Mouse (Mus musculus) cortical plate, adult 2 months (tissue): ENCODE data around the gene Bhlha9. TPM values are rescaled to one million over a fixed set of nuclear protein-coding genes. Genes with fewer than 3 reads are reported as not detected.
"Not testable (repeated sequence)": the region's sequence is repeated elsewhere in the genome, so short reads cannot be mapped to it uniquely, and the experiment has no call there.

Source experiments
- H3K27ac ChIP-seq: fragments of 200-500 bp; 2 replicates; pipeline ENCODE4 v1.5.1; 2012; ENCODE audit warnings: low read length, control low read depth, inconsistent platforms; ENCODE audit not compliant: insufficient read depth
- H3K4me1 ChIP-seq: fragments of 200-500 bp; 2 replicates; pipeline ENCODE4 v1.6.1; 2011; ENCODE audit warnings: low read length; ENCODE audit not compliant: control insufficient read depth, insufficient read depth
- H3K4me3 ChIP-seq: fragments of 200-500 bp; 2 replicates; pipeline ENCODE4 v1.5.1; 2011; ENCODE audit warnings: mild to moderate bottlenecking, low read length, control low read depth; ENCODE audit not compliant: insufficient read depth
- CTCF ChIP-seq: fragments of 200-500 bp; IDR thresholded peaks from 2 replicates; pipeline ENCODE4 v1.5.1; 2011; ENCODE audit warnings: mild to moderate bottlenecking, control low read depth, low read length; ENCODE audit not compliant: insufficient read depth; ENCODE audit errors: extremely low read depth
- POLR2A ChIP-seq: fragments of 200-500 bp; IDR thresholded peaks from 2 replicates; pipeline ENCODE4 v1.6.1; 2011; ENCODE audit warnings: mild to moderate bottlenecking, low read length, control low read depth; ENCODE audit not compliant: insufficient read depth; ENCODE audit errors: extremely low read depth
- polyA plus RNA-seq: library from polyadenylated mRNA; depleted of rRNA; stranded (reverse); fragments of >200 nt; gene quantifications from 2 replicates; pipeline ENCODE4 v1.2.3, GENCODE M21; 2012

The Bhlha9 gene
- polyA plus RNA-seq, 1 experiment: 3.5 TPM

- TF ChIP-seq POLR2A: no peak
- no peak for TF ChIP-seq CTCF
- no peak overlapping the region for H3K4me3 ChIP-seq
- no peaks in the 10 kb centered on the region; the same call in 1 of the 2 replicates for H3K4me1 ChIP-seq
- H3K27ac ChIP-seq: no peak overlapping the region
These were observed 14.8 kb upstream of the Bhlha9 start for GRCm38 (mm10) chr11:76657450-76657970.

- H3K4me3 ChIP-seq: no peak overlapping the region
- H3K4me1 ChIP-seq: no peaks in the 10 kb centered on the region; the same call in 1 of the 2 replicates
- H3K27ac ChIP-seq: no peak overlapping the region
- TF ChIP-seq CTCF (no peak), POLR2A (no peak)
These were observed 12.9 kb upstream of the Bhlha9 start for GRCm38 (mm10) chr11:76659138-76659930.

GRCm38 (mm10) chr11:76661790-76662468 is 10.3 kb upstream of the Bhlha9 start:
- H3K4me3 ChIP-seq: no peak overlapping the region
- H3K27ac ChIP-seq: no peak overlapping the region
- TF ChIP-seq POLR2A: no peak
- no peak for TF ChIP-seq CTCF
- H3K4me1 ChIP-seq: peaks cover 4% of the 10 kb centered on the region

GRCm38 (mm10) chr11:76666002-76666649 is 6.1 kb upstream of the Bhlha9 start:
- no peak overlapping the region for H3K27ac ChIP-seq
- H3K4me3 ChIP-seq: peak overlapping the region; percentile 35
- TF ChIP-seq CTCF (no peak), POLR2A (no peak)
- peaks cover 4% of the 10 kb centered on the region for H3K4me1 ChIP-seq

GRCm38 (mm10) chr11:76667807-76668206 is 4.5 kb upstream of the Bhlha9 start:
- H3K27ac ChIP-seq: no peak overlapping the region
- no peak overlapping the region for H3K4me3 ChIP-seq
- TF ChIP-seq CTCF (no peak), POLR2A (no peak)
- peaks cover 10% of the 10 kb centered on the region for H3K4me1 ChIP-seq

- Histone ChIP-seq H3K4me1 (peaks cover 5% of the 10 kb centered on the region; the same call in 1 of the 2 replicates), H3K27ac (peak overlapping the region; percentile 69), H3K4me3 (peak overlapping the region; percentile 35)
- TF ChIP-seq POLR2A: peak; percentile 55; the same call in 1 of the 2 replicates
- TF ChIP-seq CTCF: no peak
These were observed 503 bp downstream of the Bhlha9 start for GRCm38 (mm10) chr11:76672561-76673384.

- Histone ChIP-seq H3K4me3 (no peak overlapping the region), H3K4me1 (peaks cover 5% of the 10 kb centered on the region; the same call in 1 of the 2 replicates), H3K27ac (no peak overlapping the region)
- TF ChIP-seq POLR2A: no peak
- no peak for TF ChIP-seq CTCF
These were observed 1.9 kb downstream of the Bhlha9 start for GRCm38 (mm10) chr11:76674199-76674598.

- peaks cover 5% of the 10 kb centered on the region; the same call in 1 of the 2 replicates for H3K4me1 ChIP-seq
- no peak overlapping the region for H3K4me3 ChIP-seq
- no peak overlapping the region for H3K27ac ChIP-seq
- TF ChIP-seq POLR2A (no peak), CTCF (peak; percentile 32; the same call in 1 of the 2 replicates)
These were observed 2.4 kb downstream of the Bhlha9 start for GRCm38 (mm10) chr11:76674704-76675103.

- not testable (repeated sequence) for H3K4me3 ChIP-seq, H3K27ac ChIP-seq, H3K4me1 ChIP-seq
These were observed 7.2 kb downstream of the Bhlha9 start, which contains the start of gene Trarg1 for GRCm38 (mm10) chr11:76679508-76679907. Gene Trarg1, plus strand, starts transcription at chr11:76679808.
